Mouse (Mus musculus) lung, postnatal 25 days (tissue): Measurements from ENCODE around the gene Cd44.

Source experiments
- DNase-seq: peaks from one replicate; pipeline ENCODE4 v3.0.0; 2022; ENCODE audit warnings: low spot score

Cd44 gene

DNA sequence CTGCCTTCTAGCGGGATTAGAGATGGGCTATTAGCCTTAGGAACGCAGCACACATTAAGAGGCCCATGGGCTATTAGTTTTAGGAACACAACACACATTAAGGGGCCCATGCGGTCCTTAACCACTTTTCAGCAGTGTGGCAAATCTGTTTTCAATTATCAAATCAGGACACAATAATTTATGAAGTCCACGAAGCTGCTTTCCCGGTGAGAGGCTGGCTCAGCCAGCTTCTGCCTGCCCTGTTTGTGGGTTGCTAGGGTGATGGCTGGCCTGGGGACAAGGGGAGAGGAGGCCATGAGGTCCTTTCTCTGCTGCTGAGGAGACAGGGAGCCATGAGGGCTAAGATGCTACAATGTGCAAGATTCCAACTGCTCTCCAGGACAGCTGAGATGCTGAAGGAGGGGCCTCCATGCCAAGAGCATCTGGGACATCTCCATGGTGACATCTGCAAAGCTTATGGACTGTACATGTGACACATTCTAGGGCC, 81.2 kb downstream of the Cd44 start:
- peak; percentile 10 for DNase-seq

DNA sequence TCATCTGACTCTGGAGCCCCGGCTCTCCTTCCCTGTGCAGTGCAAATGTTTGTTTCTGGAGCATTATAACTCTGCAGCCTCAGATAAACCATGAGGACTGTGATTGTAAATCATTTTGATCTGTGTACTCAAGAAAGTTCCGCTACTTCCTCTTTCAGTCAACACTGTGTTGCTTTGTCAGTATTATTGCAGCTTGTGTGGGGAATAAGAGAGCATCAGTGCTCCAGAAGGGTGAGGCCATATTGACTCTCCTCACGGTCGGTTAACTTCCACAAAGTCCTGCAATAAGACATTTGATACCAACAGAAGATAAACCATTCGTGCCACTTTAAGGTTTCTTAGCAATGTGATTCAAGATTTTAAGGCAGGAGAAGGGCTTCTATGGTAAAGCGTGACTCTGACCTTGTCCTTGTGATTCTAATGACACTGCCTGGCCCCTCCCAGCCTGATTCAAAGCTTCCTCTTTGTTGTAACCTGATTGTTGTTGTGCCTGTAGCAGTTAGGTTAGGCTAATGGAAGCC, 86.1 kb downstream of the Cd44 start:
- peak; percentile 65 for DNase-seq

DNA sequence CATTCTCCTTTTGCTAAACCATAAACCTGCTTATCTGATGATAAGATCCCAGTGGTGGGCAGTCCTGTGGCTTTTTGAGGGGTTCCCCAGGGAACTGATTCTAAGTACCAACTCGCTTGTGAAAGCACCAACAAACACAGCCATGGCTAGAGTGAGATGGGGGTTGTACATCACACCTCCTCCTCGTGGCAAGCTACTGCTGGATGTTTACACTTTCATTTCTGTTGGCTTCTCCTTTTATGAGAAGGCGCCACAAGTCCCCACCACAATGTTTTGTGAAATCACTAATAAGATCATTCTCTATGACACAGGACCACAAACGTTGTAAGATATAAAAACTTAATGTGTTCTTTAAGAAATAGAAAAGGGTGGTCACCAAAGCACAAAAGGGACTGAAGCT, 88.7 kb downstream of the Cd44 start:
- DNase-seq = peak; percentile 29

DNA sequence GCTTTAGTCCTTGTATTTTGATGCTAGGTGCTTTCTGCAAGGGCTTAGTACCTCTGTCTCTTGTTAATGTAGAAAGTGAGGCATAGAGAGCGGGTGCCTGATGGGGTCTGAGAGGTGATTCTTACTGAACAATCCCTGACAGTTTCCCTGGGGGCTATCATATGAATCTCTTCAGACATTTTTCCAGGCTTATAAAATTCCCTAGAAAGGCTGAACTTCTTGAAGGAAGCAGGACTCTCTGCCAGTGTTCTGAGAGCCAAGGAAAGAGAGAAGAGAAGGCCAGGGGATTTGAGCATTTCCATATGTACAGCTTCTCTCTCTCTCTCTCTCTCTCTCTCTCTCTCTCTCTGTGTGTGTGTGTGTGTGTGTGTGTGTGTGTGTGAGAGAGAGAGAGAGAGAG, 92.0 kb downstream of the Cd44 start:
- DNase-seq = no peak

DNA sequence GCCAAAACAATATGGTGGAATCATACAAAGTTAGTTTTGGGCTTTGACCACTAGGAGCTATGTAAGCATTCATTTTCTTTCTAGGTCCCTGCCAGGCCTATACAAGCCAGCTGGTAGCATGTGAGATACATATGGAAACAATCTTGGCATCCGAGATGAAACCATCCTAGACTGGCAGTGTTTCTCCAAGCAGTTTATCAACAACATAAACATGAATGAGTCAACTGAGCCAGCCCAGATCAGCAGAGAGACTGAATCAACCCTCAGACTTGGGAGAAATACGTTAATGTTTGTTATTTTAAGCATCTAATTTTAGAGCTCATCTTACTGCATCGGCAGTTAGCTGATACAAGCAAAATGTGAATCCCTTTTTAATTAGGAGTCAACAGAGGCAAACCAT, 93.8 kb downstream of the Cd44 start:
- DNase-seq = no peak

DNA sequence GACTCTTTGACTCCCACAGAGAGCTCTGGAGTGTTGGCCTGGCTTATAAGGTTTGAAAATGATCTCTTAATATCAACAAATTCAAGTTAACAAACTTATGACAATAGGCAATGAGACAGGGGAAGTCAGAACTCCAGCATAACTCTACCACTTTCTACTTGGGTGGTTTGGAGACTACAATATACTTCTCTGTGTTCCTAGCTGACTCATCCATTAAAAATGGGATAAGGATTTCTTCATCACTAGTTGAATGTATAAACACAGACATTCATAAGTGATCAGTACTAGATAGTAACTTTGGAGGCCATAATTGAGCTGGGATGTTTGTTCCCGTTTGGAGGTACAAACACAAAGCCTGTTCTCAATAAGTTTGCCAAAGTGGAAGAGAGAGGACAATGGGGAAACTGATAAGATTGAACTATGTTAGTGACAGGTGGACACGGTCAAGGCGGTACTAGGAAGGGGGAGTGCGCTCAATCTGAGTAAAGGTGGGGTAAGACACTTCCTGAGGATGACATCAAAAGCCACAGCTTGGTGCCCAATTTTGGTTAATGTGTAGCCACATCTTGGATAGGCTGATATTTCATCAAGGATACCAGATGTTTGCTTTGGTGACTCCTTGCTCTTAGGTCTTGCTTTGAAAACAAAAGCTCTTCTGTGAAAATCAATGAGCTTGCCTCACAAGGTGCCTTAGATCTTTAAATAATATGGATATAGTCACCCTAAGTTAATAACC, 95.5 kb downstream of the Cd44 start:
- no peak for DNase-seq

DNA sequence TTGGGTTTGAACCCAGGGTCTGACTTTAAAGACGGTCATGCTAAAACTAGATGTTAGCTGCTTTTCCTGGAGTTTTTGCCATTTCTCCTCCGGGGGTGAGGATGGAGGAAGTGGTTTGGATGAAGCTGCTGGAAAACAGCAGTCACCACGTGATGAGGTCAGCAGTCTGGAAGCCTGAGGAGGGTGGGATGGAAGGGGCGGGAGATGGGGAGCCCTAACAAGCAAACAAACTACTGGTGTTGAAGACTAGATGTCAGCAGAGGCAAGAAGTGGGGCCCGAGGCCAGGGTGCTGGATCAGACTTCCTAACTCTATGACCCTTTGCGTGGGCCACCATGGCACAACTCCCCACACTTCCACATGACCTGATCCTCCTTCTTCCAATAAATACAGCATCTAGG, 96.2 kb downstream of the Cd44 start:
- DNase-seq = peak; percentile 30

DNA sequence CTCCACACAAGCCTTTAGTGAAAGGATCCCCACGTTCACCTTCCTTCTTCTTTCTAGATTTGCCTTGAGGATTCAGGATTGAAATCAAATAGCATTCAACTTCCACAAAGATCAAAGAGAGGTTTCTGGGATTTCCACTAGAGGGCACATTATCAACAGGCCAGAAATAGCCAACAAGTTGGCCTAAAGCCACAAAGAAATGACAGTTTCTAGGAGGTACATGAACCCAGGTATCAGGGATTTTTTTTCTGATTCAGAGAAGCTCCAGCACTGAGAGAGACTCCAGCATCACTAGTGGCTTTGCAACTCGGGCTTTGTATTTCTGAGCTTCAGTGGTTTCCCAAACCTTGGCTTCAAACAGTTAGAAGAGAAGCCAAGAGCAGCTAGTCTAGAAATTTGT, 97.4 kb downstream of the Cd44 start:
- DNase-seq = peak; percentile 70

DNA sequence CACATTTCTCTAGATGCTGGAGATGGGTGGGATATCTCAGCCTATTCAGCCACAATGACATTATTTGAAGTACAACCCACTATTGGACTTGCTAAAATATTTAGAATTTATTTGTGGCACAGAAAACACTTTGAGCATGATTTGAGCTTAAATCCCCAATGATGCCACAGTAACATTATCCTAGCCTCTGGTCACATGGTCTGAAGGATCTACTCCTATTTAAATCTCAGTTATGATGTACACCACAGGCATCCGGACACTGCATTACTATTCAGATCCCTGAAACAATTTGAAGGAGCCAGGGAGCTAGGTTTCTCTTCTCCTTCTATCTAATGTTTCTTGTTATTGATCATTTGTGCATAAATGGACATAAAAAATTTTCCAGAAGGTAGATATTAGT, 99.6 kb downstream of the Cd44 start:
- DNase-seq = no peak

DNA sequence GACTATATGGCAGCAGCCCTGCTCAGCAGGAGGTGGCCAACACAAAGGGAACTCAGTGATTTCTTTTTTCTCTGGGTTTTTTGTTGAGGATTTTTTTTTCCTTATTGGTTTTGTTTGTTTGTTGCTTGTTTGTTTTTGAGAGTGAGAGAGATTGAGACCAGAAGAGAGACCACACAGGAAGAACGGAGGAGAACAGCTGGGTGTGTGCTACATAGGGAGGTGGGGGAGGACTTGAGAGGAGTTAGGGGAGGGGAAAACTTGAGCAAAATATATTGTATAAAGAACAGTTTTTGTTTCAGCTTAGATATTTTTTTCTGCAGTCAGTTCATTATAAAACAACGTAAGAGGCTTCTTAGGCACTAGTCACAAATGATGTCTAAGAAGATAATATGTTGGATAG, 103.3 kb downstream of the Cd44 start:
- DNase-seq = no peak

DNA sequence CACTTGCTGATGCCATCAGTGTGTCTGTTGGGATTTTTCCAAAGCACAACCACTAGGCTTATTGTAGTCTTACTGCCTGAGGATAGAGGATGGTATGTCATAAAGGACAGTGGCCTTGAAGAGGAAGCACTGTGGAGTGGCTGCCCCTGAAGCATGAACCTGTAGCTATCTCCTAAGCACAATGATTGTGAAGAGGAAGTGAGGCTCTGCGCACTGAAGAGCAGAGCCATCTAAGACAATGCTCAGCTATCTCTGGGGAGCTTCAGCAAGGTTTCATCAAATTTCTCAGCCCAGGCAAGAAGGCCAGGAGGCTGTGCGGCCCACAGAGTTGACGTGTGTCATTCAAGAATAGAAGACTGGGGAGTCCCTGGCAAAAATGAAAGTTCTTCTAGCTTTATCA, 106.4 kb downstream of the Cd44 start:
- peak; percentile 12 for DNase-seq

DNA sequence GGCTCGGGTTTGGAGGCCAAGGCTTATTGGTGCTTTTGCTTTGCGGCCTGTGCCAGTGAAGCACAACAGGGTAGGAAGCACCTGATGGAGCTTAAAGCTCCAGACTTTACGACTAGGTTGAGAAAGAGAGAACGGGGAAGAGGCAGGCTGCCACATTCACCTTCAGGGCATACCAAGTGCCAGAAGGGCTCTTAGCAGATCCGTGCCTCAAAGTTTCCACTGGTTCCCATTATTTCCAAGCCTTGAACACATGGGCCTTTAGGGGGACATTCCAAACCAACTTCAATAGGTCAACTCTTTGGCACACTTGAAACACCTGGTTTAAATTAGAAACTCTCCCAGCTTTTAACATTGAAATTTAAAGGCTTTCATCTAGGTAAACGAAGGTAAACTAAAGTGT, 108.7 kb downstream of the Cd44 start:
- no peak for DNase-seq

DNA sequence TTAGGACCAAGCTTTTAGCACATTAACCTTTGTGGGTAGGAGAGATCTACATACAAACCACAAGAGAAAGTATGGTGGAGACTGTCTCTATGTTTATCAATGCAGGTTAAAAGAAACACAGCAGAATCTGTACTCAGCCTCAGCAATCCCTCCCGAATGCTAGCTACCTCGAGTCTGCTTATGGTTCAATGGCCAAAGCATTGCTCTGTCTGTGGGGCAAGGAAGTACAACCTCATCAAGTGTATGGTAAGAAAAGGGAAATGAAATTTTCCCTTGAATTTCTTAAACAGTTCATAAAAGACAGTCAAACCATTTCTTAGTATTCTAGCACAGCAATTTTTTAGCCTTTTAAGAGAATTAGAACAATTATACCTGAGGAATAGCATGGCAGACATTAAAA, 109.8 kb downstream of the Cd44 start:
- no peak for DNase-seq

DNA sequence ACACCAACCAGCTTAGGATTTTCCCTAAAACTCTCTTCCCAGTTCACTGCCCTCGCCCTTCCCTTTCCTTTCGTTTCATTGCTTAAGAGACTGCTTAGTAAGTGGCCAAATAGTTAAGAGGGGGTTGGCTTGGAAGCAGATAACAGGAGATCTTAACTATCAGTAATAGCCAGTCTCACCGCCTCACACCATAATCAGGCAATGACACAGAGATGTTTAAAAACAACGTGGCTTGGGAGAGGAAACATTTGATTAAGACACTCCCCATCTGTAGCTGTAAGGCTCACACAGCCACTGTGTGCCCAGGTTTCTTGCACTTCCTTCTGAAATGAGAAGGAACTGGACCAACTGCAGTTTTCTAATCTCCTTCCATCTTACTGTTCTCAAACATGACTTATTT, 115.8 kb downstream of the Cd44 start:
- no peak for DNase-seq

DNA sequence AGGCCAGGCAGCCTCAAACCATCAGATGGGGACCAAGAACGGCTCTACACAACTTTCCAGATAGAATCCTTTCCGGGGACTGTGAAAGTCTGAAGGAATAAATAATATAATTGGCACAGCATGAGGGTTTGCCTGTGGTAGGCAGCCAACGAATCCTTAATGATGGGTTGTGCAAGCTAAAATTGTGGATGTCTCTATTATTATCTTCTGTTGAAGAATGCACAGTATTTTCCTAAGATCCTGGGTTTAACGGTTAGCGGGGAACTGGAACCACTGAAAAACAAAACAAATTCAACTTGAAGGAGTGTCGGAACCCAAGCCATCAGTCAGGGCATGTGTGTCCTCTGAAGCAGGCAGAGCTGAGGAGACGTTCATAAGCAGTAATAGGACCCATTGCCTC, 118.7 kb downstream of the Cd44 start:
- no peak for DNase-seq

DNA sequence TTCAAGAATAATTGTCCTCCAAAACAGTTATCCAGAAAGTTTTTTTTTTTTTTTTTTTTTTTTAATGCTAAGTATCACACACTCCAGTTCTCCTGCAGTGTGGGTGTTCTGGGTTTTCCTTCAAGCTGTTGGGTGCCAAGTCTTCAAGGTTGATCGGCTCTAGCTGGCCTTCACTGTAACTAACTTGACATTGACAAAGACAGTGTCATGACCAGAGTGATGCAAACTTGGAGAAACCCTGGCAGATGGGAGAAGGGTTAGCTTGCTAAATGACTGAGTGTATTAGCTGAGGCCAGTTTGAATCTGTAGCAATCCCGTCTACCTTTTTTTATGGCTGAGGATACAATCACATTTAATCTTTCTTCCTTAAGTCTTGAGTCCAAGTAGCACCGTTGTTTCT, 123.3 kb downstream of the Cd44 start:
- DNase-seq = no peak

DNA sequence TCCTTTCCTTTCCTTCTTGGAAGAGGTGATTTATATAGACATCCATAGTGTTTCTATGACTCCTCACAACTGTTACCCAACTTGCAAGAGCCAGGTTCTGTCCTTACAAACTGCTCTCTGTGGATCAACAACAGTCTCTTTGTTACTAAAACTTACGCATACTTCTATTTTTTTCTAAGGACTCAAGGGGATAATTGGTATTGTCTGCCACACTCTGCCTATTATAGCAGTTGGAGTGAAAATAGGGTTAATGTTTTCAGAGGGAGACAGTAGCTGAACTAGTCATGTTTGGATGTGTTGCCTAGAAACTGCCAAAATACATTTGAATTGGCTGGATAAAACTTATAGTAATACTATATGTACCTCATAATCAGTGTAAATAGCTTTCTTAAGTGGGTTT, 125.9 kb downstream of the Cd44 start:
- no peak for DNase-seq

DNA sequence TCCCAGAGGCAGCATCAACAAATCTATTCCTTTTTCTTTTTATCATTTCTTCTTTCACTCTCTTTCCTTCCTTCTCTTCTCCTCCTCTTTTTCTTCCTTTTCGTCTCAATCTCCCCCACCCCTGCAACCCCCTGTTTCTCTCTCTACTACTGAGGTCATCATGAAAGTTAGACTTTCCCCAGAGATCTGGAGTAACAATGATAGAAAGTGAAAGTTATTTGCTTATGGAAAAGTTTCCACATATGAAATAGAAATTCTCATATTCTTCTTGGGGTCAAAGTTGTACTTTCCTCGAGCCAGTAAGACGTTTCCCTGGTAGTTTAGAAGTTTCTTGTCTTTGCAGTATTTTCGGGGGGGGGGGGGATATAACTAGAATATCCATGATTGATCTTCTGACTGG, 126.8 kb downstream of the Cd44 start:
- no peak for DNase-seq

DNA sequence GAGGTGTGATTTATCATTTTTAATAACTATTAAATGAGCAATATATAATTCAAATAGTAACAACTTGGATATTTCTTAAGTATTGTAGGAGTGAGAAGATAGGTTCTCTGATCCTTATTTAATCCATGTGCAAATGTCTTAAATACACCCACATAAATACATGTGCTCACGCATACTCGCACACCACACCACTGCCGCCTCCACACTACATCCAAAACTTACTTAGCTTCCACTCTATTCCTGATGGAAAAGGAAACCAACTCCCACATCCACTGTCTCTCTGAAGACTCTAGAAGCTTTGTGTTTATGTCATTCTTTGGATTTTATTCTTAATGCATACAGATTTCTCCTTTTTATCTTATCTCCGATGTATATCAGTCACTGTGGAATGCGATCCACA, 129.2 kb downstream of the Cd44 start:
- DNase-seq = no peak

DNA sequence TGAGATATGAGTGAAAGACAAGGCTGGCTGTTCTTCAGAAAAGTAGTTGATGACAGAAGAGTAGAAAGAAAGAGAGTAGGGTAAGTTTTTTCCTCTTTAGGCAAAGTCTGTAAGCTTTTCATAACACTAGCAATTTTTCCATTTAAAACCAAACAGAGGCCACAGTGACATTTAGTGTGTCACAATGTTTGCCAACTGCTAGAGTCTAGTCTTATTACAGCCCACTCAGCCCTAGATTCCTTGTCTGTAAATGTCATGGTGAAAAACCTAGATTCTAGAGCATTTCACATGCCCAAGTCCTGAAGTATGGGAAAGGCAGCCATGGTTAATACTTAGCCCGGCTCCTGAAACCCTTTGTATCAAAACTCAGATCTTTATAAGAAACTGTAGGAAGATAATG, 130.2 kb downstream of the Cd44 start:
- no peak for DNase-seq

DNA sequence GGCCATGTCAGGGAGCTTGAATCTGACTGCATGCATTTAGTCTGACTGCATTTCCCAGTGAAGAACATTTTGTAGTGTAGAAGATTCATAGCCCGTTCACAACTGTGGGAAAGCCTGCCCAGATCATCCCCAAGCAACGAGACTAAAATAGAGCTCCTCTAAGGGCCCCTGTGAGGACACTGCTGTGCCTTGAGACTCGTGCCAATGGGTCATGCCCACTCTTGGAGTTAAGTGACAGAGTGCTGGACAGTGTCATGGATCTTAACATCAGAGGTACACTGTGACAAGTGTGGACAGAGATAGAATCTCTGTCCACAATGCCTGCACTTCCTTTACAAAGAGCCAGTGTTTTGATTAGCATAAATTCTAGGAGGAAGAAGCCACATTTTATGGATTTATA, 133.2 kb downstream of the Cd44 start:
- no peak for DNase-seq

DNA sequence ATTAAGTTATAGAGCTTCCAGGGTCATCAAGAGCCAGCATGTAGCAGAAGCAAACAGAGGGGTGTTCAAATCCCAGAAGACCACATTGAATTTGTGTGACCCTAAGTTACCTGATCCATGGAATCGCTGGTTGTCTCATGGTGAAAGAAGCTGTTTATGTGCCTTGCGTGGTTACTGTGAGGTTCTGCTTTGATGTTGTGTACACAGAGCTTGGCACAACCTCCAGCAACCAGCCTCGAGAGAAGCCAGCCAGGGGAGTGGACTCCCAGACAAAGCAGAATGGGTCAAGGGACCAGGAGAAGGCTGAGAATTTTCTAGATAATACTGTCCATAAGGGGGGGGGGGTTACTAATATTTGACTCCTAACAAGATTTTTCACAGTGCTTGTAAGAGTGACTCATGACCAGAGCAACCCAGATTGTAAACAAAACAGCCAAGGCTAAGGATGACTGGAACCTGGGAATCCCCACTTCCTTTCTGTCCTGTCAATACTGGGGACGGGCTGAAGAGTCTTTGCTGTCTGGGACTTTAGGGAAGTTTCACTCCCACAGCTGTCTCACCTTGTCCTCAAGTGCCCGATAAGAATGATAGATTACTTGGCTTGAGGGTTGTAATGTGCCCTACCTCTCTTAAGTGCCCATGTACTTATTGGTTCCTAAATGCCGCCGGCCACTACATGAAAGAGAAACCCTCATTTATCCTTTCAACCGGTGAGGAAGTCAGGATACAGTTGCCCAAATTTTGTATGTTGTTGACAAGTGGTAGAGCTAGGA, 136.7 kb downstream of the Cd44 start:
- DNase-seq = no peak

DNA sequence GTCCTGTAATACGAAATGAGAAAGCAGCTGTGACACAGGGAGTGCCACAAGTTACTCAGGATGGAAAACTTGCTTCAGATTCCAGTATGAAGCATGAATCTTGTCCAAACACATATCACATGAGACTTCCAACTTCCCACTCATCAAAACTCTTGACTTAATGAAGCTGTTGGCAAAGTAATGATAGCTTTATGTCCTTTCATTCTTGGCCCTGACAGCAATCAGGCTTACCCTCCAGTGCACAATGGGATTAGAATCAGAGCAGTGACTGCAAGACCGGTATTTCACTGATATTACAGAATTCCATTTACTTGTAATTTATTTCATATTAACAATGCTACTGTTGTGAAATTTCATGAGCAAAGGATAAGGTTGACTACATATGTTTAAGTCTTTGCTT, 137.5 kb downstream of the Cd44 start:
- no peak for DNase-seq

DNA sequence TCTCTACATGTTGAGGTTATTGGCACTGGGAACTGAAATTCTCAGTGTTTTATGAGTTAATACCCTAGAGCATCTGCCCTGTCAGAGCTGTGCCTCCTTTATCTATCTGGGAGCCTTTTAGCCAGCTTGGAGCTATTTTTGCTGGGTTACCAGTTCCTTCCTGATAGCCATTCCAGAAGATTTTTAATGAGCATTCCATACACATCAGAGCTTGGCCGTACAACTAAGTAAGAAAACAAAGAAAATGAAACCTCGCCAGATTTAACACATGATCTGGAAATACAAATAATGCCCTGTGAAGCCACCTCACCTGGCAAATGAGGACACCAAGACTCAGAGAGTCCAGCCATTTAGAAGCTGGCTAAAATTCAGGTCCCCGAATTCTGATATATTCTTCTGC, 138.3 kb downstream of the Cd44 start:
- DNase-seq = peak; percentile 28
